Mouse (Mus musculus) embryonic facial prominence, embryonic 12.5 days (tissue): Measurements from ENCODE around the gene Mad1l1. TPM values are rescaled to one million over a fixed set of nuclear protein-coding genes. Genes with fewer than 3 reads are reported as not detected.

Source experiments
- ATAC-seq: fragments of 200-750 bp; cut with Nextera tagmentation; 2 replicates; pipeline ENCODE4 v1.8.0; 2017; ENCODE audit not compliant: insufficient number of reproducible peaks, insufficient read depth, low FRiP score, low TSS enrichment
- H3K27ac ChIP-seq: fragments of 300-500 bp; sonication (generic); 2 replicates; pipeline ENCODE4 v1.5.1; 2016; ENCODE audit warnings: mild to moderate bottlenecking
- H3K27me3 ChIP-seq: fragments of 300-500 bp; sonication (generic); 2 replicates; pipeline ENCODE4 v1.6.1; 2016; ENCODE audit warnings: mild to moderate bottlenecking, moderate library complexity
- H3K36me3 ChIP-seq: fragments of 300-500 bp; sonication (generic); 2 replicates; pipeline ENCODE4 v1.6.1; 2016; ENCODE audit warnings: mild to moderate bottlenecking
- H3K4me1 ChIP-seq: fragments of 300-500 bp; sonication (generic); 2 replicates; pipeline ENCODE4 v1.6.1; 2016
- H3K4me2 ChIP-seq: fragments of 300-500 bp; sonication (generic); replicated peaks from 2 replicates; pipeline ENCODE4 v1.6.1; 2016; ENCODE audit warnings: mild to moderate bottlenecking, moderate library complexity
- H3K4me3 ChIP-seq: fragments of 300-500 bp; sonication (generic); 2 replicates; pipeline ENCODE4 v1.5.1; 2016; ENCODE audit warnings: mild to moderate bottlenecking
- H3K9ac ChIP-seq: fragments of 300-500 bp; sonication (generic); 2 replicates; pipeline ENCODE4 v1.6.1; 2016; ENCODE audit warnings: mild to moderate bottlenecking, moderate library complexity
- H3K9me3 ChIP-seq: fragments of 300-500 bp; sonication (generic); 2 replicates; pipeline ENCODE4 v1.6.1; 2016; ENCODE audit warnings: mild to moderate bottlenecking, moderate library complexity
- WGBS: fragments of 180-500 bp; shearing (Covaris S2); methylation state at CpG from one replicate; pipeline ENCODE4 v1.1.7; 2016; 5-methylcytosine and 5-hydroxymethylcytosine counted together
- polyA plus RNA-seq: library from polyadenylated mRNA; unstranded; fragments of >200 nt; fragmentation: Nextera tagmentation; extraction: Ambion mirVana; gene quantifications from 2 replicates; pipeline ENCODE4 v1.2.1, GENCODE M21; 2016

Mad1l1 gene
- polyA plus RNA-seq, 1 experiment from 2014 or later, result 56.3 TPM

DNA sequence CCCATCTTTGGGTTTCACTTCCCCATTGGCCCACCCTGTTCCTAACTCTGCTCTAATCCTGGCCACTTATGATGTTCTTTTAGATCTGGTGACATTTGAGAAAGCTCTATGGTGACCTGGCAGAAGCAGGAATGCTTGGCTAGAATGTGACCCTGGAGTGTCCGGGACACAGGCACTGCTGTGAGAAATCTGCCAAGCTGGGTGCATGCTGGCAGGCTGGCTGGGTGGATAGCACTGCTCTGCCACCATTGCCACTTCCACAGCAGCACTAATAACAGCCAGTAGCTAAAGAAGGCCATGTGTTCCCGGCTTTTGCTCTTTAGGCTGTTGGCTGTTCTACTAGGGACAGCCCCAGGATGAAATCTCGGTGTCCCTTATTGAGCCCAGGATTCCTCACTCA is 265.1 kb downstream of the Mad1l1 start:
- no peak for ATAC-seq
- Histone ChIP-seq H3K4me3 (no peak overlapping the region), H3K4me2 (no peak overlapping the region), H3K36me3 (no peaks in the 10 kb centered on the region; the same call in 1 of the 2 replicates), H3K9ac (no peak overlapping the region), H3K27ac (no peak overlapping the region), H3K27me3 (no peaks in the 10 kb centered on the region), H3K4me1 (peaks cover 7% of the 10 kb centered on the region; the same call in 1 of the 2 replicates), H3K9me3 (no peaks in the 10 kb centered on the region)
- 79% methylated on average over 3 of the region's 3 CpGs for WGBS

- H3K36me3 ChIP-seq, result no peaks in the 10 kb centered on the region; the same call in 1 of the 2 replicates
- 73% methylated on average over 3 of the region's 3 CpGs for WGBS
- no peak overlapping the region for H3K9ac ChIP-seq
- no peak overlapping the region for H3K27ac ChIP-seq
- no peak for ATAC-seq
- no peak overlapping the region for H3K4me3 ChIP-seq
- H3K9me3 ChIP-seq, result no peaks in the 10 kb centered on the region
- H3K4me1 ChIP-seq, result no peaks in the 10 kb centered on the region
- no peak overlapping the region for H3K4me2 ChIP-seq
- no peaks in the 10 kb centered on the region for H3K27me3 ChIP-seq
Observed at GRCm38 (mm10) chr5:140055431-140055830, 265.9 kb downstream of the Mad1l1 start.

- Histone ChIP-seq H3K4me3 (no peak overlapping the region), H3K36me3 (no peaks in the 10 kb centered on the region; the same call in 1 of the 2 replicates), H3K9me3 (no peaks in the 10 kb centered on the region), H3K27ac (no peak overlapping the region), H3K27me3 (no peaks in the 10 kb centered on the region), H3K4me2 (no peak overlapping the region), H3K4me1 (no peaks in the 10 kb centered on the region), H3K9ac (no peak overlapping the region)
- ATAC-seq, result no peak
- 86% methylated on average over 3 of the region's 3 CpGs for WGBS
Observed at GRCm38 (mm10) chr5:140053626-140054025, 267.7 kb downstream of the Mad1l1 start.

DNA sequence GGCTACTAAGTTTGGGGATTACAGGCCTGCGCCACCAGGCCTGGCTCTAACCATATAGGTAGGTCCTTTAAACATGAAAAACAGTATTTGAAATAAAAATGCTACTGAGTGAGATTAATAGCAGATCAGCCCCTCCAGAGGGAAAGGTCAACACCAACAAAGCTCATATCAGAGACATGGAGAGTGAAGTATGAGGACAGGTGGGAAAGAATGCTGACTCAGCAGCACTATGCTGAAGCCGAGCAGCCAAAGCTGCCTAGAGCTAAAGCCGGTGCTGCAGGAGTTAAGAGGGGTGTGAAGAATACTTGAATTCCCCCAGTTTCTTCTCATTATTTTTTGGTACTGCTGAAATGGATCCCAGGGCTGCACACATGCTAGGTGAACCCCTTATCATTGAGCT is 268.9 kb downstream of the Mad1l1 start:
- Histone ChIP-seq H3K9me3 (no peaks in the 10 kb centered on the region), H3K27me3 (no peaks in the 10 kb centered on the region), H3K27ac (no peak overlapping the region), H3K36me3 (no peaks in the 10 kb centered on the region; the same call in 1 of the 2 replicates), H3K4me3 (no peak overlapping the region), H3K9ac (no peak overlapping the region), H3K4me2 (no peak overlapping the region), H3K4me1 (no peaks in the 10 kb centered on the region)
- WGBS, result 88% methylated on average over 3 of the region's 3 CpGs
- ATAC-seq, result no peak

GRCm38 (mm10) chr5:140045453-140045852 is 275.9 kb downstream of the Mad1l1 start:
- Histone ChIP-seq H3K36me3 (no peaks in the 10 kb centered on the region), H3K4me1 (peaks cover 26% of the 10 kb centered on the region; the same call in 1 of the 2 replicates), H3K27me3 (no peaks in the 10 kb centered on the region), H3K9ac (no peak overlapping the region), H3K4me2 (no peak overlapping the region), H3K9me3 (no peaks in the 10 kb centered on the region), H3K27ac (no peak overlapping the region), H3K4me3 (no peak overlapping the region)
- 86% methylated on average over 2 of the region's 2 CpGs for WGBS
- no peak for ATAC-seq

GRCm38 (mm10) chr5:140043002-140043401 is 278.4 kb downstream of the Mad1l1 start:
- H3K9me3 ChIP-seq, result no peaks in the 10 kb centered on the region
- no peak for ATAC-seq
- H3K27ac ChIP-seq, result peak overlapping the region; percentile 3; the same call in 1 of the 2 replicates
- WGBS, result 29% methylated on average over 1 of the region's 1 CpGs
- peaks cover 26% of the 10 kb centered on the region; the same call in 1 of the 2 replicates for H3K4me1 ChIP-seq
- H3K9ac ChIP-seq, result no peak overlapping the region
- H3K4me3 ChIP-seq, result no peak overlapping the region
- no peak overlapping the region for H3K4me2 ChIP-seq
- no peaks in the 10 kb centered on the region for H3K36me3 ChIP-seq
- no peaks in the 10 kb centered on the region for H3K27me3 ChIP-seq

- ATAC-seq, result no peak
- H3K36me3 ChIP-seq, result no peaks in the 10 kb centered on the region
Observed at GRCm38 (mm10) chr5:140042002-140042611, 279.2 kb downstream of the Mad1l1 start.

DNA sequence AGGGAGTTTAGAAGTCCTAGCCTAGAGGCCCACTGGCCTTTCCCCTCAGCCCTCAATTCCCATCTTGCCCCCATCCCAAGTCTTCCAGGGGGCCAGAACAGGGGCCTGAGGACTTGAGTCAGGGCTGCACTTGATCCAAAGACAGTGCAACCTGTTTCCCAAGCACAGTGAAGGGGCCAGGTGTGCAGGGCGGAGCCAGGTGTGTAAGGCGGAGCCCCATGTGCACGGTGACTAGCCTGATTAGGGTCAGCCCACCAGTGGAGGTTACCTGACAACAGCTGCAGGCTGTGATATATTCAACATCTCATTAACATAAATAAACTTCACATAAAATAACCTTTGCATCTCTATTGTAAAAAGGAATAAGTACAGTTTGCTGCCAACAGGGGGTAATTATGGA is 280.3 kb downstream of the Mad1l1 start:
- Histone ChIP-seq H3K4me2 (no peak overlapping the region), H3K4me1 (peaks cover 26% of the 10 kb centered on the region; the same call in 1 of the 2 replicates), H3K4me3 (no peak overlapping the region), H3K9me3 (no peaks in the 10 kb centered on the region), H3K27ac (no peak overlapping the region), H3K27me3 (no peaks in the 10 kb centered on the region), H3K36me3 (no peaks in the 10 kb centered on the region), H3K9ac (no peak overlapping the region)
- ATAC-seq, result no peak
- WGBS, result 85% methylated on average over 3 of the region's 3 CpGs

More at GRCm38 (mm10) chr5:140042002-140042611, 279.2 kb downstream of the Mad1l1 start:
- 0 out of 2 replicates have a peak overlapping the region, but pooled peaks have one; percentile 3 for H3K27ac ChIP-seq
- H3K27me3 ChIP-seq, result no peaks in the 10 kb centered on the region
- WGBS, result 84% methylated on average over 3 of the region's 3 CpGs
- no peak overlapping the region for H3K4me2 ChIP-seq
- no peak overlapping the region for H3K9ac ChIP-seq
- no peaks in the 10 kb centered on the region for H3K9me3 ChIP-seq
- no peak overlapping the region for H3K4me3 ChIP-seq
- peaks cover 26% of the 10 kb centered on the region; the same call in 1 of the 2 replicates for H3K4me1 ChIP-seq

DNA sequence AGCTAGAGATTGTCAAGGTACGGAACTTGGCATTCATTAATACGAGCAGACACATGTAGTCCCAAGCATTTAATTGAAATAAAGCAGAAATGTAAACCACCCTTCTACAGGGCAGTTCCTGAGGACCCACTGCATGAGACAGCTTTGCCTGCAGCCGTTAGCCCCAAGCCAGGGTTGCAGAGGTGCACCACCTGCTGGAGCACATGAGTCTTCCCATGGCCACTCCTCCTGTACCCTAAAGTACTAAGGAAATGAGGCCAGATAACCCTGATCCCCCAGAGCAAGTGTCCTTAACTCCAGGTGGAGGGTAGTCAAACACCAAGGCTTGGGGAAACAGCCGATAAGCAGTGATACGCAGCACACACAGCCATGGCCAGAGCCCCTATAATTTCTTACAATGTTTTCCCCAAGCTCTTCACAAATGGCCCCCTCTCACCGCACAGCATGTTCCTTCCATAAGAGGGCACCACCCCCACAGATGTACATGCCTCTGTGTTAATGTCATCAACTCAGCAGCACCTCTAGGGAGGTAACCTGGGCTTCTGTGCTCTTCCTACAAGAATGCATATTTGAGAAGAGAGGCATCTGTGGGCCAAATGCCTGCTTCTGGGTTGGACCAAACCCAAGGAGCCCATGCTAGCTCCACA is 283.6 kb downstream of the Mad1l1 start:
- Histone ChIP-seq H3K27me3 (no peaks in the 10 kb centered on the region), H3K9ac (no peak overlapping the region), H3K36me3 (no peaks in the 10 kb centered on the region), H3K4me1 (peaks cover 12% of the 10 kb centered on the region; the same call in 1 of the 2 replicates), H3K4me2 (no peak overlapping the region), H3K4me3 (no peak overlapping the region), H3K9me3 (no peaks in the 10 kb centered on the region), H3K27ac (no peak overlapping the region)
- WGBS, result 77% methylated on average over 6 of the region's 6 CpGs
- no peak for ATAC-seq

- WGBS, result 67% methylated on average over 3 of the region's 3 CpGs
- no peak for ATAC-seq
- Histone ChIP-seq H3K9me3 (no peaks in the 10 kb centered on the region), H3K27ac (no peak overlapping the region), H3K36me3 (no peaks in the 10 kb centered on the region), H3K9ac (no peak overlapping the region), H3K27me3 (no peaks in the 10 kb centered on the region), H3K4me1 (no peaks in the 10 kb centered on the region), H3K4me3 (no peak overlapping the region), H3K4me2 (no peak overlapping the region)
Observed at GRCm38 (mm10) chr5:140035641-140036040, 285.7 kb downstream of the Mad1l1 start.

DNA sequence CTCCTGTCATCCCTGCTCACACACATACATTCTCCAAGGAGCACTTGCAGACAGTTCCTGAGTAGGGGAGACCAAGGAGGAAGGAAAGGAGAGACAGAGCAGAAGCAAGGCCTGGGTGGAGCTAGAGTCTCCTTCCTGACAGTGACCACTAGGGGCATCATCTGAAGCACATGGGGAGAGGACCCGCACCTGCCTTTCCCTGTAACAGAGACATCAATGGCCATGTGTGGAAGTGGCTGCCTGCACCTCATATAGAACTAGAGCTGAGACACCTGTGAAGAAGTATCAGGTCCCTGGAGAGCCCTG is 286.4 kb downstream of the Mad1l1 start:
- no peak overlapping the region for H3K9ac ChIP-seq
- H3K4me3 ChIP-seq, result no peak overlapping the region
- H3K27me3 ChIP-seq, result no peaks in the 10 kb centered on the region
- no peaks in the 10 kb centered on the region for H3K9me3 ChIP-seq
- H3K36me3 ChIP-seq, result no peaks in the 10 kb centered on the region
- no peak overlapping the region for H3K4me2 ChIP-seq
- no peak for ATAC-seq
- no peaks in the 10 kb centered on the region for H3K4me1 ChIP-seq
- no peak overlapping the region for H3K27ac ChIP-seq
- 52% methylated on average over 1 of the region's 1 CpGs for WGBS

DNA sequence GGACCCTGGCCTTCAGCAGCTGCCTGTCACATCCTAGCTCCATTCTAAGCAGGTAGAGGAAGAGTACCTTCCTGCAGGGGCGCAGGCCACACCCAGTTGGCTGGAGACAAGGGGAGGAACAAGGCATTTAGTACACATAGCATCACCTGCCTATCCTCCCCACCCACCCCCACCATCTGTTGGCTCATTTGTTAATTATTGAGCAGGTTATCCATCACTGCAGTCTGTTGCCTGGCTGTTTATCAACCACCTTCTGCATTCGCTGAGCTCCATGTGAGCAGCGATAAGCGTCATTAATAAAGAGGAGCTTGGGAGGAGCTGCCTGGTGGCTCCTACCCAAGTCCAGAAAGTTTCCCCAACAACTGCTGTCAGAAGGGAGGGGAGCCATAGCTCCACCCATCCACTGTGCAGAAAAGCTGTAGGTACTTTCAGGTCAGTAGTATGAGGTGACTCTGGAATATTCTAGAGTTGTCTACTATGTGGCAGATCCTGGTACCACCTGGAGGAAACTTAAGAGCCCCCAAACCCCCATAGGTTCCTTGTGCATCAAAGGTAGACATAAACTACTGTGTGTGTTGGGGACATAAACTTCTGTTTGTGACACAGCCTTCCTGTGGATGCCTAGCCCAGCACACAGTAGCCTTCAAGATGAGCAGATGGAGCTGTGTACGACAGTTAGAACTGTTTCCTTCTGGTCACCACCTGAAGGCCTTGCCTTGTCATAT is 286.9 kb downstream of the Mad1l1 start:
- Histone ChIP-seq H3K27me3 (no peaks in the 10 kb centered on the region), H3K4me3 (no peak overlapping the region), H3K4me2 (no peak overlapping the region), H3K27ac (no peak overlapping the region), H3K9me3 (no peaks in the 10 kb centered on the region), H3K4me1 (no peaks in the 10 kb centered on the region), H3K9ac (no peak overlapping the region), H3K36me3 (no peaks in the 10 kb centered on the region)
- WGBS, result 94% methylated on average over 5 of the region's 5 CpGs
- ATAC-seq, result no peak
